Mouse (Mus musculus) myocyte (in vitro differentiated cells): ENCODE results near the gene Trit1.

Experiments
- MYOD1 ChIP-seq, 3 experiments: IDR thresholded peaks; one replicate each; pipeline ENCODE4 v1.6.1; 2011; ENCODE audit warnings: control low read depth in 2 of 3, low read depth in 2 of 3, mild to moderate bottlenecking in 2 of 3, moderate library complexity in 1 of 3; ENCODE audit not compliant: insufficient read length in 2 of 3, control insufficient read depth in 1 of 3
- POLR2A ChIP-seq: IDR thresholded peaks from one replicate; pipeline ENCODE4 v1.6.1; 2011; ENCODE audit warnings: low read depth, mild to moderate bottlenecking, control low read depth, moderate library complexity; ENCODE audit not compliant: insufficient read length
- POLR2AphosphoS2 ChIP-seq: IDR thresholded peaks from one replicate; pipeline ENCODE4 v1.6.1; 2011; ENCODE audit warnings: low read depth, control low read depth; ENCODE audit not compliant: insufficient read length

DNA sequence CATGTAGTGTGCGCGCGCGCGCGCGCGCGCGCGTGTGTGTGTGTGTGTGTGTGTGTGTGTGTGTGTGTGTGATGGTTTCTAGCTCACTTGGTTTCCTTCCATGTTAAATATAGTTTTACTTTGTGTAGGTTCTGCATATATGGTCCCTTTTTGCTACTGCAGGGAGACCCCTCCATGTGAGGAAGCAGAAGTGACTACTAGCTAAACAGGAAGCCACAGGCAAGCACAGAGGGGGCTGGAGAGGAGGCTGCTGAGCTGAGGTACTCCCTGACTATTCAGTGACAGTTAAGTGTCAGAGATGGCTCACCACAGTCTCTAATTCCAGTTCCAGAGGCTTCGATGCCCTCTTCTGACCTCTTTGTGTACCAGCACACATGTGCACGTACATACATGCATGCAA, 9.8 kb downstream of the Trit1 start:
- TF ChIP-seq POLR2A (no peak), MYOD1 (IDR thresholded peaks at IDR 0.05; ENCODE audit: control insufficient read depth in 1 of 3, insufficient read length in 2 of 3, low read depth in 2 of 3) (no peak), POLR2AphosphoS2 (no peak)
